Mouse (Mus musculus) MEL (cell line): ENCODE data around the gene Dnase1l1. TPM values are rescaled to one million over a fixed set of nuclear protein-coding genes. Genes with fewer than 3 reads are reported as not detected.

Experiments used
- DNase-seq: peaks from one replicate; pipeline ENCODE4 v3.0.0; 2011; ENCODE audit warnings: low read depth, low spot score
- H3K27ac ChIP-seq: 2 replicates; pipeline ENCODE4 v1.5.1; 2012; ENCODE audit warnings: low read depth, mild to moderate bottlenecking, control low read depth, low read length, moderate library complexity; ENCODE audit not compliant: control insufficient read depth
- H3K27me3 ChIP-seq, 2 experiments: fragments of 150-350 bp in 1 of 2; sonication (generic) in 1 of 2; 2 replicates each; pipeline ENCODE4 v1.6.1; 2012; ENCODE audit warnings: low read length in 2 of 2, mild to moderate bottlenecking in 2 of 2, improper control_type of control experiment in 1 of 2, moderate library complexity in 1 of 2; ENCODE audit not compliant: insufficient read depth in 2 of 2, control insufficient read depth in 1 of 2
- H3K36me3 ChIP-seq, 2 experiments: 2 replicates each; pipeline ENCODE4 v1.6.1; 2012 to 2014; ENCODE audit warnings: low read length in 2 of 2, improper control_type of control experiment in 1 of 2, inconsistent platforms in 1 of 2, mild to moderate bottlenecking in 1 of 2; ENCODE audit not compliant: insufficient read depth in 2 of 2, control insufficient read depth in 1 of 2
- H3K4me1 ChIP-seq, 2 experiments: fragments of 150-350 bp in 1 of 2; sonication (generic) in 1 of 2; 2 replicates each; pipeline ENCODE4 v1.6.1; 2012; ENCODE audit warnings: low read length in 2 of 2, improper control_type of control experiment in 1 of 2, mild to moderate bottlenecking in 1 of 2; ENCODE audit not compliant: insufficient read depth in 2 of 2, control insufficient read depth in 1 of 2
- H3K4me3 ChIP-seq, 2 experiments: fragments of 150-350 bp in 1 of 2; sonication (generic) in 1 of 2; 2 replicates each; pipeline ENCODE4 v1.5.1; 2012; ENCODE audit warnings: low read depth in 2 of 2, low read length in 2 of 2, mild to moderate bottlenecking in 2 of 2, moderate library complexity in 2 of 2, control low read depth in 1 of 2, improper control_type of control experiment in 1 of 2; ENCODE audit not compliant: control insufficient read depth in 1 of 2, insufficient read depth in 1 of 2
- H3K79me2 ChIP-seq: 2 replicates; pipeline ENCODE4 v1.6.1; 2012; ENCODE audit warnings: mild to moderate bottlenecking, low read length, moderate library complexity; ENCODE audit not compliant: control insufficient read depth, poor library complexity, insufficient read depth
- H3K9ac ChIP-seq: 2 replicates; pipeline ENCODE4 v1.6.1; 2012; ENCODE audit warnings: low read depth, mild to moderate bottlenecking, control low read depth, low read length, moderate library complexity; ENCODE audit not compliant: control insufficient read depth, poor library complexity, severe bottlenecking
- H3K9me3 ChIP-seq: fragments of 150-350 bp; sonication (generic); replicated peaks from 2 replicates; pipeline ENCODE4 v1.6.1; 2012; ENCODE audit warnings: mild to moderate bottlenecking, low read length, improper control_type of control experiment, moderate library complexity; ENCODE audit not compliant: insufficient read depth
- BHLHE40 ChIP-seq: IDR thresholded peaks from 2 replicates; pipeline ENCODE4 v1.6.1; 2012; ENCODE audit warnings: low read depth, mild to moderate bottlenecking, inconsistent platforms, low read length, improper control_type of control experiment, borderline replicate concordance
- CHD1 ChIP-seq: IDR thresholded peaks from 2 replicates; pipeline ENCODE4 v1.6.1; 2012; ENCODE audit warnings: low read depth, mild to moderate bottlenecking, inconsistent platforms, low read length, improper control_type of control experiment
- CHD2 ChIP-seq: IDR thresholded peaks from 2 replicates; pipeline ENCODE4 v1.6.1; 2011; ENCODE audit warnings: low read length, improper control_type of control experiment
- CTCF ChIP-seq, 3 experiments: IDR thresholded peaks in 2 of 3; conservative IDR thresholded peaks in 1 of 3; 2 replicates each; pipeline ENCODE4 v1.5.1; 2011 to 2012; ENCODE audit warnings: low read length in 3 of 3, low read depth in 2 of 3, mild to moderate bottlenecking in 2 of 3, improper control_type of control experiment in 1 of 3, inconsistent platforms in 1 of 3, mixed read lengths in 1 of 3, moderate library complexity in 1 of 3; ENCODE audit not compliant: control insufficient read depth in 1 of 3, insufficient read depth in 1 of 3, poor library complexity in 1 of 3, severe bottlenecking in 1 of 3
- ELF1 ChIP-seq: IDR thresholded peaks from 2 replicates; pipeline ENCODE4 v1.6.1; 2014; ENCODE audit warnings: low read depth, mild to moderate bottlenecking, inconsistent platforms, low read length, improper control_type of control experiment, moderate library complexity
- EP300 ChIP-seq, 2 experiments: IDR thresholded peaks; 2 replicates each; pipeline ENCODE4 v1.6.1; 2011; ENCODE audit warnings: improper control_type of control experiment in 2 of 2, low read length in 2 of 2, low read depth in 1 of 2, mild to moderate bottlenecking in 1 of 2
- ETS1 ChIP-seq: IDR thresholded peaks from 2 replicates; pipeline ENCODE4 v1.6.1; 2012; ENCODE audit warnings: low read depth, mild to moderate bottlenecking, inconsistent platforms, low read length, improper control_type of control experiment, moderate library complexity
- GABPA ChIP-seq: IDR thresholded peaks from 2 replicates; pipeline ENCODE4 v1.6.1; 2012; ENCODE audit warnings: low read depth, mild to moderate bottlenecking, inconsistent platforms, low read length, improper control_type of control experiment, moderate library complexity
- KAT2A ChIP-seq: conservative IDR thresholded peaks from 2 replicates; pipeline ENCODE4 v1.6.1; 2012; ENCODE audit warnings: low read depth, low read length, improper control_type of control experiment, inconsistent platforms
- MAX ChIP-seq: IDR thresholded peaks from 2 replicates; pipeline ENCODE4 v1.6.1; 2011; ENCODE audit warnings: low read length, improper control_type of control experiment
- MAZ ChIP-seq: IDR thresholded peaks from 2 replicates; pipeline ENCODE4 v1.6.1; 2012; ENCODE audit warnings: low read depth, mild to moderate bottlenecking, inconsistent platforms, low read length, improper control_type of control experiment
- MEF2A ChIP-seq: IDR thresholded peaks from 2 replicates; pipeline ENCODE4 v1.6.1; 2014; ENCODE audit warnings: low read depth, mild to moderate bottlenecking, inconsistent platforms, low read length, improper control_type of control experiment; ENCODE audit not compliant: poor library complexity, insufficient replicate concordance, severe bottlenecking; ENCODE audit errors: extremely low read depth
- MXI1 ChIP-seq: IDR thresholded peaks from 2 replicates; pipeline ENCODE4 v1.6.1; 2011; ENCODE audit warnings: mild to moderate bottlenecking, low read depth, low read length, improper control_type of control experiment
- MYB ChIP-seq: IDR thresholded peaks from 2 replicates; pipeline ENCODE4 v1.6.1; 2011; ENCODE audit warnings: mild to moderate bottlenecking, low read depth, low read length, improper control_type of control experiment
- MYC ChIP-seq: IDR thresholded peaks from 2 replicates; pipeline ENCODE4 v1.6.1; 2011; ENCODE audit warnings: low read depth, mild to moderate bottlenecking, low read length, improper control_type of control experiment, moderate library complexity
- NELFE ChIP-seq: IDR thresholded peaks from 2 replicates; pipeline ENCODE4 v1.6.1; 2011; ENCODE audit warnings: low read depth, low read length, improper control_type of control experiment
- NRF1 ChIP-seq: IDR thresholded peaks from 2 replicates; pipeline ENCODE4 v1.6.1; 2014; ENCODE audit warnings: low read depth, mild to moderate bottlenecking, inconsistent platforms, low read length, improper control_type of control experiment, moderate library complexity; ENCODE audit not compliant: poor library complexity, insufficient read depth, severe bottlenecking
- POLR2AphosphoS5 ChIP-seq: IDR thresholded peaks from 2 replicates; pipeline ENCODE4 v1.6.1; 2012; ENCODE audit warnings: low read depth, borderline replicate concordance, mild to moderate bottlenecking, inconsistent platforms, low read length, moderate library complexity, mixed read lengths
- RAD21 ChIP-seq: IDR thresholded peaks from 2 replicates; pipeline ENCODE4 v1.6.1; 2011; ENCODE audit warnings: mild to moderate bottlenecking, low read depth, low read length, improper control_type of control experiment
- RCOR1 ChIP-seq: IDR thresholded peaks from 2 replicates; pipeline ENCODE4 v1.6.1; 2012; ENCODE audit warnings: low read depth, mild to moderate bottlenecking, inconsistent platforms, low read length, improper control_type of control experiment
- SIN3A ChIP-seq: IDR thresholded peaks from 2 replicates; pipeline ENCODE4 v1.6.1; 2012; ENCODE audit warnings: low read length, improper control_type of control experiment, inconsistent platforms
- SMC3 ChIP-seq: IDR thresholded peaks from 2 replicates; pipeline ENCODE4 v1.6.1; 2011; ENCODE audit warnings: low read depth, low read length, improper control_type of control experiment
- TAL1 ChIP-seq: IDR thresholded peaks from 2 replicates; pipeline ENCODE4 v1.6.1; 2012; ENCODE audit warnings: mild to moderate bottlenecking, inconsistent platforms, low read length, moderate library complexity, mixed read lengths
- TBP ChIP-seq: IDR thresholded peaks from 2 replicates; pipeline ENCODE4 v1.8.0; 2011; ENCODE audit warnings: low read depth, low read length, improper control_type of control experiment
- TCF12 ChIP-seq: IDR thresholded peaks from 2 replicates; pipeline ENCODE4 v1.6.1; 2014; ENCODE audit warnings: low read depth, mild to moderate bottlenecking, inconsistent platforms, low read length, improper control_type of control experiment, moderate library complexity
- UBTF ChIP-seq: IDR thresholded peaks from 2 replicates; pipeline ENCODE4 v1.6.1; 2012; ENCODE audit warnings: low read depth, mild to moderate bottlenecking, inconsistent platforms, low read length, improper control_type of control experiment, moderate library complexity, borderline replicate concordance; ENCODE audit not compliant: insufficient read depth
- USF1 ChIP-seq: IDR thresholded peaks from 2 replicates; pipeline ENCODE4 v1.6.1; 2014; ENCODE audit warnings: low read depth, mild to moderate bottlenecking, inconsistent platforms, low read length, improper control_type of control experiment, moderate library complexity
- ZC3H11A ChIP-seq: IDR thresholded peaks from 2 replicates; pipeline ENCODE4 v1.6.1; 2012; ENCODE audit warnings: low read depth, mild to moderate bottlenecking, inconsistent platforms, low read length, improper control_type of control experiment
- ZKSCAN1 ChIP-seq: IDR thresholded peaks from 2 replicates; pipeline ENCODE4 v1.6.1; 2012; ENCODE audit warnings: low read depth, mild to moderate bottlenecking, inconsistent platforms, low read length, improper control_type of control experiment, moderate library complexity
- ZMIZ1 ChIP-seq: IDR thresholded peaks from 2 replicates; pipeline ENCODE4 v1.6.1; 2012; ENCODE audit warnings: low read depth, mild to moderate bottlenecking, inconsistent platforms, low read length, improper control_type of control experiment, moderate library complexity
- ZNF384 ChIP-seq: IDR thresholded peaks from 2 replicates; pipeline ENCODE4 v1.6.1; 2012; ENCODE audit warnings: low read depth, mild to moderate bottlenecking, inconsistent platforms, low read length, improper control_type of control experiment
- polyA plus RNA-seq, 2 experiments: library from polyadenylated mRNA; stranded (reverse) in 1 of 2; unstranded in 1 of 2; fragments of >175 nt in 1 of 2; fragments of >200 nt in 1 of 2; gene quantifications; 2 replicates each; pipeline versions ENCODE4 v1.2.1 to v1.2.4; 2012; ENCODE audit warnings: low replicate concordance in 2 of 2, low read depth in 1 of 2; ENCODE audit not compliant: insufficient read length in 2 of 2, insufficient read depth in 1 of 2, missing spikeins in 1 of 2
- total RNA-seq: library from RNA; depleted of rRNA; stranded (reverse); fragments of 300-350 nt; gene quantifications from 2 replicates; pipeline ENCODE4 v1.2.3, GENCODE M21; 2012

The Dnase1l1 gene
- total and polyA plus RNA-seq, 3 experiments, result 5.0 to 9.5 TPM; not detected in 1

DNA sequence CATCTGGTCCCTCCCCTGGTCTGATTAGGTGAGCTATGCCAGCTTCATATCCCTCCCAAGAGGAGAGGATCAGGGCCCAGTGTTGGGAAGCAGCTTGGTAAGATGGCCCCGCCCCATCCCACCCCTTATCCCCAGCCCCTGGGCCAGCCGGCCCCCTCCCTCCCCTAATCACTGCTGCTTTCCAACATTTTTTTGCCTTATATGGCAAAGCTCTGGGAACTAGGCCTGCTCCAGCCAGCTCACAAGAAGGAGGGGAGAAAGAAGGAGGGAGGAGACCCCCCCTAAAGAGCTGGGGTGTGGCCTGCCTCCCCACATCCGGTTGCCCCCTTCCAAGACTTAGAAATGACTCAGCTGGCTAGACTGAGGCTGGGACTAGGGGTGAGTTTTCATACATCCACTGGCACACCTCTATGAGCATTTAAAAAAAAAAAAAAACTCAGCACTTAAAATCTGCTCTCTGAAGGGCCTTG, 37.5 kb downstream of the Dnase1l1 start:
- peaks cover 0 to 14% of the 10 kb centered on the region in 2 experiments; a peak in 2 of 4 replicates for H3K4me1 ChIP-seq
- H3K9me3 ChIP-seq, result no peaks in the 10 kb centered on the region
- H3K79me2 ChIP-seq, result peaks cover 18% of the 10 kb centered on the region
- peak overlapping the region; percentile 64 for H3K9ac ChIP-seq
- H3K27ac ChIP-seq, result peak overlapping the region; percentile 97
- no peak for TF ChIP-seq CHD2
- no peak for TF ChIP-seq MEF2A
- TF ChIP-seq RCOR1, result no peak
- no peak for TF ChIP-seq CHD1
- TF ChIP-seq MAX, result no peak
- peak in 1 of 2 experiments; percentile 40; a peak in 2 of 4 replicates for TF ChIP-seq EP300 (IDR thresholded peaks at IDR 0.05; ENCODE audit: low read depth in 1 of 2, low read length in 2 of 2)
- TF ChIP-seq ZMIZ1, result no peak
- TF ChIP-seq NRF1, result no peak
- no peak for TF ChIP-seq MYB
- no peak for TF ChIP-seq SMC3
- TF ChIP-seq RAD21, result no peak
- TF ChIP-seq ZKSCAN1, result no peak
- TF ChIP-seq GABPA, result no peak
- no peak for TF ChIP-seq BHLHE40
- TF ChIP-seq ETS1, result 0 out of 2 replicates have a peak, but pooled peaks have one; percentile 22
- peak; percentile 54 for TF ChIP-seq ZNF384
- TF ChIP-seq ELF1, result no peak
- no peak for TF ChIP-seq SIN3A
- no peak; the same call in 1 of the 2 replicates for TF ChIP-seq MXI1
- no peak for TF ChIP-seq MAZ
- peaks cover 0 to 12% of the 10 kb centered on the region in 2 experiments; a peak in 3 of 4 replicates for H3K36me3 ChIP-seq
- peak overlapping the region; percentile 52 to 71 for H3K4me3 ChIP-seq
- peak; percentile 62 for DNase-seq
- no peaks in the 10 kb centered on the region for H3K27me3 ChIP-seq

DNA sequence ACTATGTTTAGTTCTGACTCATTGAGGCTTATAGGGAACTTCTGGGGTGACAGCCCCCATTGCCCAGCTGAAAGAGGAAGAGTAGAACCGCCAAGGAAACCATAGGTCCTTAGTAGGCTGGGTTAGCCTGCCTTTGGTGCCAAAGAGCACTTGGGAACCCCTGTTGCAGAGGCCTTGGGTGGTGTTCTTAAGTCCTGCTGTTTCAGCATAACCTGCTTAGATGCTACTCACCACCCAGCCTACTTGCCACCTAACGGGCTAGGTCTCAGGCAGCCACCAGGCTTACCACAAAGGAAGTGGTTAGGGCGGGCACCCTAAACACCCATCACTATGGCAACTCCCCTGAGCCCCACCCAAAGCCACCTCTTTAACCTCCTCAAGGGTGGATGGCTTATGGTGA, 38.3 kb downstream of the Dnase1l1 start:
- Histone ChIP-seq H3K27me3 (no peaks in the 10 kb centered on the region), H3K36me3 (peaks cover 0 to 12% of the 10 kb centered on the region in 2 experiments; a peak in 3 of 4 replicates), H3K79me2 (peaks cover 18% of the 10 kb centered on the region), H3K4me1 (peaks cover 0 to 10% of the 10 kb centered on the region in 2 experiments; a peak in 1 of 4 replicates), H3K9me3 (no peaks in the 10 kb centered on the region), H3K9ac (peak overlapping the region; percentile 56), H3K4me3 (peak overlapping the region; percentile 0 to 17; a peak in 2 of 4 replicates), H3K27ac (peak overlapping the region; percentile 97)
- peak; percentile 91 for DNase-seq
- TF ChIP-seq TAL1 (no peak), ZMIZ1 (no peak; the same call in 1 of the 2 replicates), RAD21 (no peak), TBP (0 out of 2 replicates have a peak, but pooled peaks have one; percentile 26), KAT2A (no peak), GABPA (no peak), MEF2A (no peak), UBTF (no peak), CTCF (IDR thresholded peaks at IDR 0.05 in 2 of 3, conservative IDR thresholded peaks at IDR 0.05 in 1 of 3; ENCODE audit: control insufficient read depth in 1 of 3, insufficient read depth in 1 of 3, low read depth in 2 of 3, low read length in 3 of 3, poor library complexity in 1 of 3, severe bottlenecking in 1 of 3) (no peak), CHD1 (no peak), RCOR1 (no peak; the same call in 1 of the 2 replicates), NELFE (0 out of 2 replicates have a peak, but pooled peaks have one; percentile 31), ZC3H11A (no peak), USF1 (no peak), TCF12 (no peak), POLR2AphosphoS5 (no peak), BHLHE40 (no peak), MYC (no peak)
